Mouse (Mus musculus) mouse trophoblast stem cell (cell line): ENCODE measurements at regions not wholly inside any gene's neighbourhood (a gene's known extent, or its start where the extent isn't known, plus 50 kb on each side); places are given as distances from the start of the nearest gene placed in this dataset.
"Not testable (repeated sequence)": the region's sequence is repeated elsewhere in the genome, so short reads cannot be mapped to it uniquely, and the experiment has no call there.

Source experiments
- in situ Hi-C, 2 experiments: fragments of 300-500 bp; cut with MseI, MboI; formaldehyde crosslinking; loops; 2 replicates in 1 of 2; 3 replicates in 1 of 2; pipeline ENCODE4 v1.15.1; 2025

DNA sequence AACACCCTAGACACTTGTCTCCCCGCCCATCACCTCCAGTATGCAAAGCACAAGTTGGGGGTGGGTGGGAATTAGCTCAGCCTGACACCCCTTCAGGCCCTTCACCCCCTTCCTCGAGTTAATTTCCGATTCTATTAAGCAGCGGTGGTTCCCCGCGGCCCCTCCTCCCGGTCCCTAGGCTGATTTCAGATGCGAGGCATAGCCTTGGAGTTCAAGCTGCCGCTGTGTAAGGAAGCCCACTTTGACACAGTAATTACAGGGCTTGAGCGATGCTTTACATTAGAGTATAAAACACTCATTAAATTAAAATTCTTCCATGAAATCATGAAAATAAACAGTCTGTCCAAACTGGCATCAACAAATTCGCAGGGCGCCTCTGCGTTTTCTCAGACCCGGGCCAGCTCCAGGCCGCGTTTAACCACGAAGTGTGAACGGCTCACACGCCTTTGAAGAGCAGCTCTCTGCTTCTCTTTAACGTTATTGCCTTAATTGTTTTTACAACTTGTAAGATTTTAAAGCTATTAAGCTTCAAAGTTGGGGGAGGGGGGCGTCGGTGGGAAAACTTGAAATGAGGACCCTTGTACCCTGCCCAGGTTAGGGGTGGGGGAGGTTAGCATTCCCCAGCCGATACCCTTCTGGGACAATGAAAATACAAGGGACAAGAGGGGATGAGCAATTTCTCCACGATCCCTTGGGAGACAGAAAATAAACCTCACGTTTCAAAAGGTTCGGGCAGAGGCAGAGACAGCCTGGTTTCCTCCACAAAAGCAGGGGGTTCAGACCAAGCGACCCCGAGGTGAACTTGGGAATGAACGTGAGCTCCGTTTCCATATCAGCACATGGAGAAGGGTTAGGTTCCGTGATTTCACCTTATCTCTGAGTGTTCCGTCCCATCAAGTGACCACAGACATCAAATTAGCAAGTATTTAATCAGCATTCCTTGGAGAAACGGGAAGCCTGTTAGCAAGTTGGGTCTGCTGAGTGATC, 114.4 kb downstream of the Dicer1 start:
- in situ Hi-C loops, result no loop called here

DNA sequence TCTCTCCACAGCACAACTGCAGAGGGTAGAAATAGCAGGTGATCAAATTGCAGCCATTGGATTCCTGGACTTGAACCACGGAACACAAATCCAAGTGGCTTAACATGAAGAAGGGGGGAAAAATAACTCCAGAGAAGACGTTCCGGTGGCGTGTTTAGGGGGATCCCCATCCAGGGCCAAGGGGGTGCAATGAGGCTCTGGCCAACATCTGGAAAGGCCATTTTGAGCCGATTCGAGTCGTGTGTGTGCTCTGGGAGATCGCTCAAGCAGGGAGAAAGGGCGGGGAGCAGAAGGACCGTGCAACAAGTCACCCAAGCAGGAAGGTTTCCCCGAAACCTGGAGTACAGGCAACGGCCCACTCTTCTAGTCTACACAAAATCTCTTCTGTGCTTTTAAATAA, 115.3 kb downstream of the Dicer1 start:
- in situ Hi-C loops, result no loop called here

DNA sequence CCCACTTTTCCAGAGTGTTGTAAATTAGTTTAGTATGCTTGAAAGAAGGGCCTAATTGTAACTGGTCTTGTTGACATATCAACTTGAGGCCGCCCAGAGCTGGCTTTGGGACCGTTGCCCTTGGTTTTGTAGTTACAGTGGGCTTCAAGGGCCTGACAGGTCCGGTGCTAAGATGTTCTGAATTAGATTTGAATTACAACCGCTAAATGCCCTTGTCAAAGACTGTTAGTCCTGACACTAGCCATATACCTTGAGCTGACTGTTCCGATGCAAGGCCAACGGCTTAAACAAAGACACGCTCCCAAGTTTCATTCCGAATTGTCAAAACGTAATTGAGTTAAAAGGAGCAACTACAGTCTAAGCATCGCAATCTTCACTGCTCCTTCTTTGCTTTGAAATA, 116.9 kb downstream of the Dicer1 start:
- in situ Hi-C loops, result no loop called here

DNA sequence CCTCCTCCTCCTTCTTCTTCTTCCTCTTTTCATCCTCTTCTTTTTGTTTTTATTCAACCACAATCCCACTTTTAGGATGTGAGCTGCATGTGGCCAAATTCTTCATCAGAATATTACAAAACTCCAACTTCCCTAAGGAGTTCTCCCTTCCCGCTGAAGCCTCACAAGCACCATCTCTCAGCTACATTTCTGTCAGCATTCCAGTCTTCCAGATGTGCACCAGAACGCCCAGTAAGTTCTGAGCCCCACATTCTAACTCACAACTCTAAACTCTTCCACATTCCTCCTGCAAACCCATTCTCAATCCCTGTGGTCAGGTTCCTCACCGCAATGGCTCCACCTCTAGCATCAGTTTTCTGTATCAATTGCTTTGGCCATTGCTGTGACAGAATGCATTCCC, 121.2 kb downstream of the Dicer1 start:
- in situ Hi-C loops, result no loop called here

DNA sequence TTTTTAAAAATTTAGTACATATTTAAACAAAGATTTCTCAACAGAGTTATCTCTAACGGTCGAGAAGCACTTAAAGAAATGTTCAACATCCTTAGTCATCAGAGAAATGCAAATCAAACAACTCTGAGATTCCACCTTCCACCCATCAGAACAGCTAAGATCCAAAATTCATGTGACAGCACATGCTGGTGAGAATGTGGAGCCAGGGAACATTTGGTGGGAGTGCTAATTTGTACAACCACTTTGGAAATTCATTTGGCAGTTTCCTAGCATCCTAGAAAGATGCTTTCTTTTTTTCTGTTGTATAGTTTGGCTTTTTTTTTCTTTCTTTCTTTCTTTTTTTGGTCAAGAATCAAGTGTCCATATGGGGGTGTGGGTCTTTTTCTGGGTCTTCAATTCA, 122.3 kb downstream of the Dicer1 start:
- in situ Hi-C loops, result no loop called here

DNA sequence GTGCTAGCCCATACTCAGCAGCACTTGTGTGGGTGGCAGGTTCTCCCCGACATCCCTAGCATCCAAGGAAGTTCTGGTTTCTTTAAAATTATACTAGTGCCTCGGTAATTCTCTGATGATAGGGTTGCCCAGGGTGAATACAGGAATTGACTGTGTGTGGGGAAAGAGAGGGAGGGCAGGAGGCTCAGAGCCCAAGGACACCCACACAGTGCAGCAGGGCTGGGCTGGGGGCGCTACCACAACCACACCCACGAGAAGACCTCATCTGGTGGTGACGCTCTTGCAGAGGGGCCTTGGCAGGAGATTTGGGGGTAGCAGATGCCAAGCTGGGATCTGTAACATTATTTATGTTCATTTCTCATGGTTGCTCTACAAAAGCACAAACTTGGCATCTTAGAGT, 125.7 kb downstream of the Dicer1 start:
- in situ Hi-C loops, result no loop called here

DNA sequence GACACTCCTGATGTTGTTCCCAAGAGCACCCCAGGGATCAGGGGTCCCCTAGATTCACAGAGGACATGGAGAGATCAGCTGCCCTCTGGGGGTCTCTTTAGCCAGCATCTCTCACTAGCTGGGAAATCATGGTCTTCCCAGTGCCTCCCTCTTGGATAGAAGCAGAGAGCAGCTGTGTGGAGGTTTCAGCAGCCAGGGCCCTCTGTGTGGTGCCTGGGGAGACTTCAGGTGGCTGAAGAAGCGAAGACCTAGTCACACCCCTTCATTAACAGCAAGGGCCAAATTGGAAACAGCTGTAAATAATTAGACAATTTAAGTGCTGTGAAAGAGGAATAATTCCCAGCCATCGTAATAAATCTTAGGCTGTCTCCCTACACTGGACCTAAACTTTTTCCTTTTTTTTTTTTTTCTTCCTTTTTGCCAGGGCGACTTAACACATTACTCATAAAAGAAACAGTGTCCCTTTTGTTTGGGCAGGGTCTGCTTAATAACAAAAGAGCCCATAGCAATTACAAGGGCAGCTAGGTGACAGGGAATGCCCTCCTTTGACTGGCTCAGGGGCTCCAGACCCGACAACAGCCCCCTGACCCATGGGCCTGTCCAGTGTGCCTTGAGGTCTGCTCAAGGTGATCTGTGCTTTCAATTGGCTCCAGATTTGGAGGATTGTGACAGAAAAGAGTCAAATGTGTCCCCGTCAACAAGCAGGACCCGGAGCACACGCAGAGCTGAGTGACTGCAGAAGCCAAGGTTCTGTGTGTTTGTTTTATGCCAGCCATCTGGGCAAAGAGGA, 127.7 kb downstream of the Dicer1 start:
- in situ Hi-C loops, result no loop called here

DNA sequence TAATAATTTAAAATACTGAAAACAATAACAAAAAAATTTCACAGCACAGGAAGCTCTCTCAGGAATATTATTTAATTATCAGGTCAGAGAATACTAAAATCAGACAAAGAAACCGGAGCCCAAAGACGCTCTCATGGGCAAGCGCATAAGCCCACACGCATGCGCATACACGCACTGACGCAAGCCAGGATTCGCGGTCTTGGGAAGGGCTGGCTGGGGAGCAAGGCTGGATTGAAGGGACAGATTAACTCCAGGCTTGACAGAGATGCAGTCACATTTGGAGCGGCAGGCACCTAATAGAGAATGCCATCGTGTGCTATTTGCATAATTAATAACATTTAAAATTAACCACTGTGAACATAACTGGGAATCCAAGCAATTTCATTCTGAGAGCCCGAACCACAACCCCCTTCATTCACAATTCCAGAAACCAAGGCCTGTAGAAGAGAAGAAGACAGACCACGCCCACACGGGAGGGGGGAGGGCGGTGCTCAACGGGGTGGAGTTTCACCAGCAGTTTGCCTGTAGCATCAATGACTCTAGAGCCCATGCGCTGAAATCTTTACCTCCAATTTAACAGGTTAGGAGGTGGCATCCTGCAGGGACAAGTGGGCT, 134.5 kb downstream of the Dicer1 start:
- in situ Hi-C loops, result no loop called here

DNA sequence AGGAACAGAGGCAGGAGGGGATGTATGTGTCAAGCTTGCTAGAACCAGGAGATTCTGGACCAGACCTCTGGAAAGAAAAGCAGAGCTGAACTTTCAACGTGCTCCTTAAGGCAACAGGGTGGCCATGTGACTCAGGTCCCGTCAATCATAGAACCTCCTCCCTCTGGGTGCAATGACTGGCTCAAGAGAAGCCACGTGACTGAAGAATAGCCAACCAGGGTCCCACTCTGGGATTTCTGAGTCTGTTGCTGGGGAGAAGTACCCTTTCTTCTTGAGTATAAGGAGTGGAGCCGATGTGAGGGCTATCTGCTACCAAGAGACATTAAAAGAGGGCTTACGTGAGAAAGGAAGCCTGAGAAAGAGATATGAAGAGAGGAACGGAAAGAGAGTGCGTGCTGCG, 137.5 kb downstream of the Dicer1 start:
- in situ Hi-C loops, result no loop called here

DNA sequence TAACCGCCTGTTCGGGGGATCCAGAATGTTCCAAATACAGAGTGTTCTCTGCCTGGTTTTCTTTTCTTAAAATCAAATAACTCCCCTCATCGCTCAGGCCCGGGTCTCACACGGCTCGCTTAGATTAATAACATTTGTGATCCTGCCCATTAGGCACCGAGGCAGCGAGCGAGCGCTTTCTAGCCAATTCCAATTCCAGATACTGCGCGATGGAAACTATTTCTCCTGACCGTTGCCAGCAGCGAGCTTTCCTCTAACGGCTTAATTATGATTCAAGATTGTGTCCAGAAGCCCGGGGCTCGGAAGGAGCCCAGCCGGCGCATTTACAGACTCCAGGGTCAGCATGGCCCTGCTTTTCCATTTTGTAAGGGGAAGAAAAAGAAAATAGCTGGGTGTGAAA, 136.6 kb upstream of the Gsc start:
- in situ Hi-C loops, result no loop called here

DNA sequence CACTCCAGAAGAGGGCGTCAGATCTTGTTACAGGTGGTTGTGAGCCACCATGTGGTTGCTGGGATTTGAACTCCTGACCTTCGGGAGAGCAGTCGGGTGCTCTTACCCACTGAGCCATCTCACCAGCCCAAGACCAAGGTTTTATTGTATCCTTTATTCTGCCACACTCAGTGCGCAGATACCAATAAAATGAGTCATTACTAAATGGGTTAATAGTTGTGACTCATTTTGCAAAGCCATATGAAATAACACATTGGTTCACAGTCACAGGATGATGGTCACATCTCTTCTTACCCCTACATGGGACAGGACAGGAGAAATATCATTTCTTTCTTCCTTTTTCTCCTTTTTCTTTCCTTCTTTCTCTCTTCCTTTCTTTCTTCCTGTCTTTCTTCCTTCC, 135.8 kb upstream of the Gsc start:
- in situ Hi-C loops, result not testable (repeated sequence)

DNA sequence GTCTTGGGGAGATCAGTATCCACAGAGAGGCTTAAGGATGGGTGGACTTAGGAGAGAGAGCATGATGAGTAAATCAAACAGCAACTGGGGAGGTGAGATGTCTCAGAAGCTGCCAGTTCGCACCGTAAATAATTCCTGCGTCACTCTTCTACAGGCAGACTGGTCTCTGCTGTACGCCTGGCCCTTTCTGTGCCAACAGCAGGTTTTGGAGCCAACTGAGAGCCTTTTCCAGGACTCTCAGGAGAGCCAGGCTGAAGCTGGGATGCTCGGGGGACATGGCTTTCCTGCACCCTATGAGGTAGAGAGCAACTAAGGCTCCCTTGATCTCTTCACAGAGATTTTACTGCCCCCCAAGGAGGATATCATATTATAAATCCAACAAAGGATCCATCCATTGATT, 134.3 kb upstream of the Gsc start:
- in situ Hi-C loops, result no loop called here

DNA sequence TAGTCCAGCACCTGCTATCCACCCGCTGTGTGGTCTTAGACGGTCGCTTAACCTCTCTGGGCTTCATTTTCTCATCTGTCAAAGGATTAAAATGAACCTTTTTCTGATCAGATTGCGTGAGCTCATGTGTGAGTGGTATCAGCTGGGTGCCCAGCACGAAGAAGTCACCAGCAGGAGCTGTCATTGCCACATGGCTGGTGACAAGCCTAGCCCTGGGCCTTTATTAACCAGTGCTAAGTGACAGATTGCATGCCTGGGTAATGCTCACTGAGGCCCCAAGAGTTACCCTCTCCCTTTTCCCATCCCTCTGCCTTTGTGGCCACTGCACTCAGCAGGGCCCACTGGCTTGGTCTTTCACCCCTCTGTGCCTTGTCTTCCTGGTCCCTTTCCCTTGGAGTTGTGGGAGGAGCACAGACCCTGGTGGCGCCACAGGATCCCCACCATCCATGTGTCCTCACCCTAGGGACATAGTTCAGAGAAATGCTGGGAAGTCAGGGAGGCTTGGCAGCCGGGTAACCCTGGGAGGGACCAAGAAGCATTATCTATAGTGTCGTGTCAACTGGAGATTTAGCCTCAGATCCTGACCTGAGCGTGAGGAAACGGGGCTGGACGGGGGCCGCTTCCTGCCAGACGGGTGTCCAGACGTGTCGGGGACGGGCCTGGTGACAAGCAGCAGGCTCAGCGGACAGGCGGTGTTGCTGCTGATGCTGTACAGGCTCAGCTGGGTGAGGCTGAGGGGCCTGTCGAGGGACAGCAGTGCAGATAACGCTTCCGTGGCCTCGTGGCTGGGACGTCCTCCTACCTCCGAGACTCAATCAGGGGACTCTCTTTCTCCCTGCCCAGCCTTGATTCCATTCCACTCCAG, 132.6 kb upstream of the Gsc start:
- in situ Hi-C loops, result no loop called here

DNA sequence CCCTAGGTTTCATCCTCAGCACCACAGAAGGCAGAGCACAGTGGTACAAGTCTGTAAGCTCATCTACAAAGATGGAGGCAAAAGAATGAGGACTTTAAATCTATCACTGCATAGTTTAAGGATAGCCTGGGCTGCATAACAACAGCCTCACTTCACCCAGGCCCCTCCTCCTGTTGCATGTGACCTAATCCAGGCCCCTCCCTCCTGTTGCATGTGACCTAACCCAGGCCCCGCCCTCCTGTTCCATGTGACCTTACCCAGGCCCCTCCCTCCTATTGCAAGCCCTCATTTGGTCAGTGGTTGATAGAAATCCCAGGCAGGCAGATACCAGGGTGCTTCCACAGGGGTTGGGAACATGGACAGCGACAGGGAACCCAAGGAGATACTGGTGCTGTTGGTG, 124.9 kb upstream of the Gsc start:
- in situ Hi-C loops, result no loop called here

DNA sequence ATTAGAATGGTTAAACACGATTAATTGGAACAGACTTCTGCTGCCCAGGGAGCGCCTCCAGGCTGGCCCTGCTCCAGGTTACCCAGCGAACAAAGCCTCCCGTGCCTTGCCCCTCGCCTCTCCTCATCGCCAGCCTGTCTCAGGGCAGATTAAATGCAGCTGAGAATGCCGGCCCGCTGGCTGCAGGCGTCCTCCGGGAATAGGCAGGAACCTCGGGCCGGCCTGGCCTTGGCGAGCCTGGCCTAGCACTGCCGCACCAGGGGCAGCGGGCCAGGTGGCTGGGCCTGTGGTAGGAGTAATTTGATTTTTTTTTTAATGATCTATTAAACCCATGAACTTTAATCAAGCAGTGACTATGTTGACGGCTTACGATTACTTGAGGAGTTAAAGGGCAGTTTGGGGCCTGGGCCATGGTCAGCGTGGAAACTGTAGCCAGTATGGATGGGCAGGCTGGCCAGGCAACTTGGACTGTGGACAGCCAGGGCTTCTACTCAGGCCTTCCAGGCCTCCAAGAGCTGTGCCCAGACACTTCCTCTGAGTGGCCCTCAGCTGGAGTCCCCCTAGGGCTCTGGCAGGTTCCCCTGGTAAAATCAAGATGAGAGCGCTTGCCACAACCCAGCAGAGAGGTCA, 120.5 kb upstream of the Gsc start:
- in situ Hi-C loops, result no loop called here

DNA sequence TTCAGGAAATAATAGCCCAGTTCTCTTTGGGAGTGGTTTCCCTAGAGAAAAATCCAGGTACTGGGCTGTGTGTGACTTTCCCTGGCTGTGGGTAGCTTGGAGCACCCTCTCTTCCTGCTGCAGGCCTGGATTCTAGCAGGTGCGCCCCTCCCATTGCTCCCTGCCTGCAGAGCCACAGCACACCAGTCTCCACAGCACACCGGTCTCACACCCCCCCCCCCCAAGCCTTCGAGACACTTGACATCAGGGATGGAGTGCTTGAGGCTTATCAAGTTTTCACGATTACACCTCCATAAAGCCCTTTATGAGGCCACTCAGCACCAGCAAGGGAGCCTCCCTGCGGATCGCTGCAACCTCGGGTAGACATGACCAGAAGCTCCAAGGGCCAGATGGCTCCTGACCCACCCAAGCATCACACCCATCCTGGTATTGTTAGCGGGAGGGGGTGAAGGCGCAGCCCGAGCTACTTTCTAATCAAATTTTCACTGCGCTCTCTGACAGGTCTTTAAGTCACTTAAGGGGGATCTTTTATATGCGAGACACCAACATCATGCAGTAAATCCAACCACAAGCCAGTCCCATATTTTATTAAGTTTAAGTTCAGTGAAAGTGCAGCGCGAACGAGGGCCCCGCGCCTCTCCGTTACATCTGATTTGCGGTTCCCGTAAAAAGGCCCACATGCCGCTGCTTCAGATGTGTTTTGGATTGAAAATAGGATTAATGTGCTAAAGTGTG, 119.8 kb upstream of the Gsc start:
- in situ Hi-C loops, result no loop called here

DNA sequence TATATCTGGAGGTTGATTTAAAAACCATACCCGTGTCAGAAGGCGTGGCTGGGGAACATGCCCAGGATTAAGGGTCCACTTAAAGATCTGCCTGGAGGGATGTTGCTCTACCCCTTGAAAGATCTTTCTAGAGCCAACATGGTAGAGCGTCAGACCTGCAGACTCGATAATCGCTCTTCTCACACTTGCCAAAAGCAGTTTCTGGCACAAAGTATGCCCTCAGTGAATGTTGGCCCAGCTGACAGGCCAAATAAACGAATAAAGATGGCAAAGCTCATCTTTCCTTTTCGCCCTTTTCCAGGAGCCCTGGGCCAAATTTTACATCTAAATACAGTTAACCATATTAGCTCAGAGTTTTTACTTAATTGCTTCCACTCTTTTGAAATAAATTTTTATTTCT, 118.4 kb upstream of the Gsc start:
- in situ Hi-C loops, result no loop called here

DNA sequence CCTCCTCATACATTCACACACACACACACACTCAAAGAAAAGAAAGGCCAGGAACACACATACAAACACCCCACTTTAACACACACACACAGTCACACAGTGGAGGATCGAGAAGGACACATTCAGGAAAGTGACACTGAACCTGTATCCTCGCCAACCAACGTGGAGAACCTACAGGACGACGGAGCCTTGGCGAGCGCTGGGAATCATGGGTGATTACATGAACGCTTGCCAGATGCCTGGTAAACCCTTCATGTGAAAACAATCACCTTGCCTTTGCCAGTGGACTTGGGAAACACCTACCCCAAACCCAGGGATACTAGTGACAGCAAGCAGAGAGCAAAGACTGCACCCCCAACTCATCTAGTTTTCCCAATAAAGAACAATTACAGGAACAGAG, 117.2 kb upstream of the Gsc start:
- in situ Hi-C loops, result no loop called here

DNA sequence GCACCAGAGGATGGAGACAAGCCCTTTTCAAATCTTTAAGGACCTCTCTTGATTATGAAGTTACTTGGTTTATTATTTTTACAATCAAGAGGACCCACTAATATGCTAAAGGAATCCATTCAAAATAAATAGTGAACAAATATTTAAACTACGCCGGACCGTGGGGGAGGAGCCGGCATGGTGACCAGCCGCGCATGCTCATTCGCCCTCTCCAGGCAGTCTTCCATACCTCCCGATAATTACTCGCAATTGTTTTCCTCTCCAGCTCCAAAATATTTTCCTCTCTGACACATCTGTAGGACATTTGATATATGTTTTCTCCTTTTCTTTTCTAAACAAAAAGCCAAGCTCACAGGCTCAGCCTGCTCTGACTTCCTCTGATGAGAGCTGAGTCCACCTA, 111.3 kb upstream of the Gsc start:
- in situ Hi-C loops, result no loop called here

DNA sequence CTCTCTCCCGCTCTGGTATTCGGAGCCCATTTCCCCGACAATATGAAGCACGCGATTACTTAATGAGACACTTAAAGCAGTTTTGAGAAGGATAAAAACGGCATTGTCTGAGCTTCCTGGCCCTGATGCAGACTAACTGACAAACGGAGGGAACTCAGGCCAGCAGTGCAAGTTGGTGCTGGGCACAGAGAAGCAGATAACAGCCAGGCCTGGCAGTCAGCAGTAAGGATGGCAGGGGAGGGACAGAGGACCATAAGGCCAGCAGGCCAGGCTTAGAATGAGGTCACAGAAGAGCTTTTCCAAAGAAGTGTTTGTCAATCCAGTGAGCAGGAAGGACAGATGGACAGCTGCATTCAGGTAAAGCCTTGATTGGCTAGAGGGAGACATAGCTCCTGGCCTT, 107.7 kb upstream of the Gsc start:
- in situ Hi-C loops, result no loop called here
